8 mouse cellular contexts compared by ENCODE assay signal in the genomic region with DNA sequence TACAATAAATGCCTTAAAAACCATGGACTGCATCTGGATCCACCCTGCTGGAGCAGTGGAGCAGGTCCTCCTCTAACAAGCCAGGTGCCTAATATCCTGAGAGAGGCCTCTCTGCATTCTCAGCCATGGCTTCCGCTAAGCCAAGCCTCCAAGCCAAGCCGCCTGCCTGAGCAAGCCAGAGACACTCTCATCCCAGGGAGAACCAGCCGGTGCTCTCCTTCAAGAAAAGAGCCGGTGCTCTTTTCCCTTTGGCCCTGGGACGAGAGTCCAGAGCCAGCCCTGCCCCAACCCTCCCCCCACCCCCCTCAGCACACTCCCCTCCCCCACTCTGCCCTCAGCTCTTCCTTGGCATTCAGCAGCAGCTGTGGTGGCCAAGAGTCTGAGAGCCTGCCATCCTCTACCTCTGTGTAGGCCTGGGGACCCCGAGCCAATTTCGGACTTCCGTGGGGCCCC. TPM values are rescaled to one million over a fixed set of nuclear protein-coding genes. Genes with fewer than 3 reads are reported as not detected.
A peak's percentile ranks its signal among the peaks of the same experiment; 100 is the strongest.
DNase-seq lines count a peak whose midpoint lies in the region; ATAC-seq lines count a peak whose summit lies in the region.

No protein-coding gene starts in this region.

- H3K4me3 ChIP-seq in midbrain, embryonic 10.5 days = no peak overlapping the region
- H3K4me3 ChIP-seq in midbrain, embryonic 16.5 days (ENCODE audit: low read depth, low read length) = no peak overlapping the region
- no peak overlapping the region for H3K4me3 ChIP-seq in kidney, embryonic 16.5 days (ENCODE audit: low read length)
- no peak overlapping the region for H3K4me3 ChIP-seq in stomach, embryonic 15.5 days (replicated peaks)

- DNase-seq in gastrocnemius, postnatal 10 days = peak; percentile 13
- DNase-seq in gastrocnemius, postnatal 36 days = no peak
- DNase-seq in midbrain, embryonic 10.5 days (ENCODE audit: low spot score) = peak; percentile 12
- no peak for DNase-seq in B cell, adult 2 months
- no peak for DNase-seq in c-Kit-positive CD71-positive TER-119-positive erythroid progenitor cells, embryonic 14.5 days (ENCODE audit: low spot score)

- H3K36me3 ChIP-seq in midbrain, embryonic 10.5 days = no peaks in the 10 kb centered on the region
- no peaks in the 10 kb centered on the region for H3K36me3 ChIP-seq in midbrain, embryonic 16.5 days (ENCODE audit: control insufficient read depth, insufficient read depth, low read length)
- H3K36me3 ChIP-seq in kidney, embryonic 16.5 days (ENCODE audit: insufficient read depth, low read length) = no peaks in the 10 kb centered on the region
- H3K36me3 ChIP-seq in stomach, embryonic 15.5 days = no peaks in the 10 kb centered on the region

- no peaks in the 10 kb centered on the region for H3K9me3 ChIP-seq in midbrain, embryonic 10.5 days (replicated peaks)
- no peaks in the 10 kb centered on the region for H3K9me3 ChIP-seq in midbrain, embryonic 16.5 days (replicated peaks; ENCODE audit: control insufficient read depth, low read length, poor library complexity, severe bottlenecking)
- no peaks in the 10 kb centered on the region for H3K9me3 ChIP-seq in kidney, embryonic 16.5 days (ENCODE audit: low read length)
- no peaks in the 10 kb centered on the region for H3K9me3 ChIP-seq in stomach, embryonic 15.5 days

- ATAC-seq in midbrain, embryonic 16.5 days = no peak
- ATAC-seq in kidney, embryonic 16.5 days (ENCODE audit: low FRiP score, low TSS enrichment) = no peak
- ATAC-seq in stomach, embryonic 15.5 days (ENCODE audit: insufficient read depth, low FRiP score, low read depth) = peak; percentile 51; the same call in 1 of the 2 replicates

- intact Hi-C loops in gastrocnemius, postnatal 36 days (cut with DNase I) = loop anchor here (5.0 kb wide), 1 partner anchor 61 kb away; no protein-coding TSS in a partner anchor

- no peaks in the 10 kb centered on the region for H3K27me3 ChIP-seq in midbrain, embryonic 10.5 days (ENCODE audit: low read depth, poor library complexity, severe bottlenecking)
- no peaks in the 10 kb centered on the region for H3K27me3 ChIP-seq in midbrain, embryonic 16.5 days (ENCODE audit: control insufficient read depth, insufficient read depth, low read depth, low read length)
- no peaks in the 10 kb centered on the region for H3K27me3 ChIP-seq in kidney, embryonic 16.5 days (ENCODE audit: insufficient read depth, low read length)
- H3K27me3 ChIP-seq in stomach, embryonic 15.5 days (replicated peaks) = no peaks in the 10 kb centered on the region

- H3K9ac ChIP-seq in midbrain, embryonic 16.5 days (ENCODE audit: low read depth, low read length) = no peak overlapping the region
- no peak overlapping the region for H3K9ac ChIP-seq in kidney, embryonic 16.5 days (replicated peaks; ENCODE audit: low read length)
- H3K9ac ChIP-seq in stomach, embryonic 15.5 days = no peak overlapping the region

- H3K27ac ChIP-seq in midbrain, embryonic 10.5 days (replicated peaks) = no peak overlapping the region; the same call in 1 of the 2 replicates
- no peak overlapping the region for H3K27ac ChIP-seq in midbrain, embryonic 16.5 days (ENCODE audit: low read length)
- H3K27ac ChIP-seq in kidney, embryonic 16.5 days (ENCODE audit: low read length) = 0 out of 2 replicates have a peak overlapping the region, but pooled peaks have one; percentile 8
- H3K27ac ChIP-seq in stomach, embryonic 15.5 days = peak overlapping the region; percentile 83

- no peak overlapping the region for H3K4me2 ChIP-seq in midbrain, embryonic 16.5 days (ENCODE audit: low read length)
- no peak overlapping the region for H3K4me2 ChIP-seq in kidney, embryonic 16.5 days (replicated peaks; ENCODE audit: low read depth, low read length)
- no peak overlapping the region for H3K4me2 ChIP-seq in stomach, embryonic 15.5 days

- 71% methylated on average over 8 of the region's 8 CpGs for WGBS in midbrain, embryonic 10.5 days
- 62% methylated on average over 8 of the region's 8 CpGs for WGBS in midbrain, embryonic 16.5 days
- 70% methylated on average over 8 of the region's 8 CpGs for WGBS in kidney, embryonic 16.5 days
- WGBS in stomach, embryonic 15.5 days = 72% methylated on average over 8 of the region's 8 CpGs

- H3K4me1 ChIP-seq in midbrain, embryonic 10.5 days = peaks cover 17% of the 10 kb centered on the region
- peaks cover 7% of the 10 kb centered on the region for H3K4me1 ChIP-seq in midbrain, embryonic 16.5 days (ENCODE audit: control insufficient read depth, insufficient read depth, low read length)
- H3K4me1 ChIP-seq in kidney, embryonic 16.5 days (ENCODE audit: insufficient read depth, low read length) = peaks cover 27% of the 10 kb centered on the region
- peaks cover 16% of the 10 kb centered on the region for H3K4me1 ChIP-seq in stomach, embryonic 15.5 days

RNA-seq across cellular contexts. Expression of a gene that starts 56.3 kb away (rescaled TPM):
- 10 to 100 TPM; 31.6 to 32.5 TPM for total RNA-seq in gastrocnemius, postnatal 10 days (2021)
- total RNA-seq in gastrocnemius, postnatal 36 days (2021) = 10 to 100 TPM; 61.9 to 66.6 TPM
- polyA plus RNA-seq in midbrain, embryonic 10.5 days (2016; fragmentation: Nextera tagmentation; extraction: Ambion mirVana) = 2.7 and 3.9 TPM in 2 replicates
- 3.9 TPM in 2 replicates for polyA plus RNA-seq in midbrain, embryonic 16.5 days (2015; fragmentation: Nextera tagmentation; extraction: Ambion mirVana)
- polyA plus RNA-seq in kidney, embryonic 16.5 days (2015; fragmentation: Nextera tagmentation; extraction: Ambion mirVana) = 2.8 and 3.0 TPM in 2 replicates
- polyA plus RNA-seq in stomach, embryonic 15.5 days (2015; fragmentation: Nextera tagmentation; extraction: Ambion mirVana) = 4.8 and 5.1 TPM in 2 replicates

Comparison
In these comparisons a context has a peak if more than half of its experiments do, and no peak if none do; other contexts are left out.
1. DNase-seq: peak in gastrocnemius, postnatal 10 days (single experiment) and midbrain, embryonic 10.5 days (single experiment); none in gastrocnemius, postnatal 36 days (0 of 2), B cell, adult 2 months (0 of 2) and c-Kit-positive CD71-positive TER-119-positive erythroid progenitor cells, embryonic 14.5 days (single experiment).
2. H3K27ac ChIP-seq: peak in kidney, embryonic 16.5 days (single experiment) and stomach, embryonic 15.5 days (single experiment); none in midbrain, embryonic 10.5 days (single experiment) and midbrain, embryonic 16.5 days (single experiment).